Mouse (Mus musculus) megakaryocyte, embryonic 14.5 days (primary cell): ENCODE data around the gene Ndufv1. TPM values are rescaled to one million over a fixed set of nuclear protein-coding genes. Genes with fewer than 3 reads are reported as not detected.

Experiments
- H3K27me3 ChIP-seq: replicated peaks from 2 replicates; pipeline ENCODE3; 2012; ENCODE audit warnings: inconsistent platforms
- H3K36me3 ChIP-seq: replicated peaks from 2 replicates; pipeline ENCODE3; 2012; ENCODE audit warnings: low read length, inconsistent platforms, mixed read lengths
- H3K4me1 ChIP-seq: 2 replicates; pipeline ENCODE4 v1.6.1; 2012; ENCODE audit warnings: inconsistent platforms
- H3K4me3 ChIP-seq: replicated peaks from 2 replicates; pipeline ENCODE3; 2012; ENCODE audit warnings: moderate library complexity, mild to moderate bottlenecking, inconsistent platforms
- H3K9me3 ChIP-seq: 2 replicates; pipeline ENCODE4 v1.6.1; 2012; ENCODE audit warnings: inconsistent platforms
- FLI1 ChIP-seq: IDR thresholded peaks from 2 replicates; pipeline ENCODE4 v1.6.1; 2012; ENCODE audit warnings: low read length, inconsistent platforms, mixed read lengths
- GATA1 ChIP-seq: IDR thresholded peaks from 3 replicates; pipeline ENCODE4 v1.6.1; 2012; ENCODE audit warnings: mixed read lengths, low read length, inconsistent platforms, borderline replicate concordance
- polyA plus RNA-seq: library from polyadenylated mRNA; stranded (reverse); fragments of >175 nt; gene quantifications from 2 replicates; pipeline ENCODE4 v1.2.3, GENCODE M21; 2012; ENCODE audit warnings: low replicate concordance; ENCODE audit not compliant: insufficient read depth

Ndufv1 gene
- polyA plus RNA-seq, 1 experiment: 122 TPM

DNA sequence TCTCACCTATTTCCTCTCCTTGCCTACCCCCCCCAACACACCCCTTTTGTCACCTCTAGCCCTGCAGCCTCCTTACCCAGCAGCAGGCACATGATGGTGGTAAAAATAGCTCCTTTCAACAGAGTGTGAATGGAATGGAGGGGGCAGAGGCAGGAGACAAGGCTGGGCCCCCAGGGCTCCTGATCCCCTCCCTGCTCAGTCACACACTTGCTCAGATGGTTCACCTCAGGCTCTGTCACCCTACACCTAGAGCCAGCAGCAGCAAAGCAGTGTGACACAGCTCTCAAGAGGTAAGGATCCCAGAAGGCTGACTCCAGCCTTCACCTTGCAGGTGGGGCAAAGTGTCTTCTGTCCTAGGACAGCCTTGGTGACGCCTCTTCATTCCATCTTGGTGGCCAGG, 9.5 kb downstream of the Ndufv1 start, which contains the start of gene Doc2g:
TSS of gene Doc2g (plus strand) at position 202 of the 400 bp plus-strand sequence.
- no peak for TF ChIP-seq GATA1
- no peak for TF ChIP-seq FLI1
- Histone ChIP-seq H3K9me3 (no peaks in the 10 kb centered on the region), H3K4me1 (peaks cover 44% of the 10 kb centered on the region), H3K27me3 (peaks cover 2% of the 10 kb centered on the region), H3K4me3 (no peak within 1 kb of the TSS), H3K36me3 (peaks cover 52% of the 10 kb centered on the region)

- Histone ChIP-seq H3K4me1 (peaks cover 58% of the 10 kb centered on the region), H3K9me3 (no peaks in the 10 kb centered on the region), H3K36me3 (peaks cover 38% of the 10 kb centered on the region), H3K4me3 (no peak overlapping the region), H3K27me3 (peaks cover 7% of the 10 kb centered on the region)
- TF ChIP-seq FLI1 (no peak), GATA1 (no peak)
Measured at GRCm38 (mm10) chr19:4001752-4002151, 10.9 kb downstream of the Ndufv1 start.

GRCm38 (mm10) chr19:4000949-4001525, 11.6 kb downstream of the Ndufv1 start:
- no peak for TF ChIP-seq FLI1
- no peak for TF ChIP-seq GATA1
- Histone ChIP-seq H3K4me1 (peaks cover 65% of the 10 kb centered on the region), H3K27me3 (peaks cover 14% of the 10 kb centered on the region), H3K9me3 (no peaks in the 10 kb centered on the region), H3K36me3 (peaks cover 31% of the 10 kb centered on the region), H3K4me3 (peak overlapping the region; percentile 97)

DNA sequence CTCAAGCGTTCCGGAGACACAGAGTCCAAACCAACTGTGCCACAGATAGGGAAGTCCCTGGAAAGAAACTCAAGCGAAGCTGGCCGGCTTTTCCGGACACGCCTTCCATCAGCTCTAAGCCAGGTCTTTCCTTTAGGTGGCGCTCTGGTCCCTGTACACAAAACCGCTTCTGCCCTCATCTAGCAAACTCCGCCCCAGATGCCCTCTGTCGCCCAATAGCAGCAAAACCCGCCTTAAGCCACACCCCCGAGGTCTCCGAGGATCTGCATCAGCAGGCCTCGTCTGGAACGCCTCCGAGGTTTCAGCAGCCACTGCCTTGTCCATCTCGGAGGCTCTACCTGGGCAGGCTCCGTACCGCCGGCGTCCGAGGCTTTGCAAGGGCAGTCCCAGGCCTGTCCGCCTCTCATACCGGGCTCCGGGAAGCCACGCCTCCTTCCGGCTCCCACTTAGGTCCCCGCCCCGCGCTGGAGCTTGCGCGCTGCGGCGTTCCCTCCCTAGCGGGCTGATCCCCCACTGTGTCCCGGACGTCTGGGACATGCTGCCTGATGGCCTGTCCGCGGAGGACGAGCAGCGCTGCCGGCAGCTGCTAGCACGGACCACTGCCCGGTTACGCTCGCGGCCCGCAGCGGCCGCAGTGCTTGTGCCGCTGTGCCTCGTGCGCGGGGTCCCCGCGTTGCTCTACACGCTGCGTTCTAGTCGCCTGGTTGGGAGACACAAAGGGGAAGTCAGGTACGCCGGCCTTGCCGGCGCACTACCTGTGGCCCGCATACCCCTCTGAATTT, 12.3 kb downstream of the Ndufv1 start, which contains the start of the genes Nudt8 and Gm49405:
TSS of gene Nudt8 (plus strand) at position 462 of the 782 bp plus-strand sequence.
TSS of gene Gm49405 (plus strand) at position 508 of the 782 bp plus-strand sequence.
- H3K36me3 ChIP-seq: peaks cover 25% of the 10 kb centered on the region
- TF ChIP-seq GATA1 (no peak), FLI1 (no peak)
- peaks cover 67% of the 10 kb centered on the region for H3K4me1 ChIP-seq
- H3K9me3 ChIP-seq: no peaks in the 10 kb centered on the region
- H3K4me3 ChIP-seq: peak within 1 kb of the TSS; percentile 97
- peaks cover 20% of the 10 kb centered on the region for H3K27me3 ChIP-seq

DNA sequence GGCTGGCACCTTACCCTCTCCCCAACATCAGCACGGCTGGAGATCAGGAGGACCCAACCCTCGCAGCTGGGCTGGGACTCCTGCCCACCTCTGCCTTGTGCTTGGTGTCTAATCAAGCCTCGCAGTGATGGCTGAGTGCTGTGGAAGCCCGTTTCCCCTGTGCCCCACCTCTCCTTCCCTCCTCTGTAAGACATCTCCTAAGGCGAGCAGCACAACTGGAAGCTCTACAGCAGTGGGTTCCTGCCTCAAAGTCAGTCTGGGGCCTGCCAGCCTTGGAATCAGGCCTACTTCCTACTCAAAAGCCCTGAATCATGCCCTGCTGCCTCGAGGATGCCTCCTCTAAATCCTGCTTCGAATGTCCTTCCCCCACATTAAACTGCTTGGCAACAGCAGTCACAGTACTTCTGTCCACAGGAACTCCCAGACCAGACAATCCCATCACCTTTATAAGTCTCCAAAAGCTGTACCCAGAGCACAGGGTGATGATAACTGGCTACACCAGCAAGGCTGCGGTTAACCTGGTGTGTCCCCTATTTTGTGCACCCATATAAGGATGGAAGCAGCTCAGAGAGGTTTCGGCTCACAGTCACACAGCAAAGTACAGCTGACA, 13.4 kb downstream of the Ndufv1 start:
- peaks cover 14% of the 10 kb centered on the region for H3K36me3 ChIP-seq
- peaks cover 67% of the 10 kb centered on the region for H3K4me1 ChIP-seq
- no peak for TF ChIP-seq FLI1
- TF ChIP-seq GATA1: no peak
- H3K9me3 ChIP-seq: no peaks in the 10 kb centered on the region
- peaks cover 24% of the 10 kb centered on the region for H3K27me3 ChIP-seq
- peak overlapping the region; percentile 97 for H3K4me3 ChIP-seq

DNA sequence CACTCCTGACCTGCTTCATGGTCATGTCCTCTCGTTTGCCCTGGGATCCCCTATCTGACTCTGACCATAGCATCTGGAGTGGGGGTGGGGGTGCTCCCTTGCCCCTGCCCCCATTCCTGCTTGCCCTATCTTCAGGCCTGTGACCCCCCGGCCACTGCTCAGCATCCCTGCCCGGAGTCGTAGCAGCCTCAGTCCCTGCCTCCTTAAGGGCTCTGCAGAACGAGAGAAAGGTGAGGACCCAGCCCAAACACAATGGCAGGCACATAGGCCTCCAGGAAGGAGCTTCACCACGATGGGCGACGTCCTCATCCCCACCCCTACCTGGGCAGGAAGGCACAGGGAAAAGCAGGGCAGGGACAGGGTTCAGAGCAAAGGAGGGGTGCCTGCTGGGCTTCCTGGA, 14.3 kb downstream of the Ndufv1 start:
- Histone ChIP-seq H3K9me3 (no peaks in the 10 kb centered on the region), H3K27me3 (peaks cover 26% of the 10 kb centered on the region), H3K4me1 (peaks cover 63% of the 10 kb centered on the region), H3K4me3 (no peak overlapping the region), H3K36me3 (peaks cover 8% of the 10 kb centered on the region)
- TF ChIP-seq GATA1 (no peak), FLI1 (no peak)

DNA sequence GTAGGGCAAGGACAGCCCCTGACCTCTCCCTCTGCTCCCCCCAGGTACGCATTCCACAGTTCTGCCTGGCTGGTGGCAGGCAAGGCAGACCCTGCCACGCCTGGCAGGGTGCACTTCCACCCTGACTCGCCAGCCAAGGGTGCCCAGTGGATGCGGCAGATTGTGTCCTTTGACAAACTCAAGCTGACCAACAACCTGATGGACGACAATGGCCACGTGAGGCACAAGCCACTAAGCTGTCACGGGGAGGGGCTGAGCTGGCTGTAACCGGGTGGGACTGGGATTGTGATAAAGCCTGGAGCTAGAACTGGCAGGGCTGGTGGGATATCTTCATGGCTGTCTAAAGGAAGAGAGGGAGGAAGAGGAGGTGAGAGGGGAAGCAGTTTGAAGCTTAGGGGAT, 15.4 kb downstream of the Ndufv1 start:
- H3K36me3 ChIP-seq: peaks cover 5% of the 10 kb centered on the region
- H3K9me3 ChIP-seq: no peaks in the 10 kb centered on the region
- H3K4me1 ChIP-seq: peaks cover 64% of the 10 kb centered on the region
- TF ChIP-seq GATA1 (no peak), FLI1 (no peak)
- H3K27me3 ChIP-seq: peaks cover 36% of the 10 kb centered on the region
- no peak overlapping the region for H3K4me3 ChIP-seq

GRCm38 (mm10) chr19:3996747-3997146, 15.9 kb downstream of the Ndufv1 start:
- Histone ChIP-seq H3K27me3 (peaks cover 41% of the 10 kb centered on the region), H3K9me3 (no peaks in the 10 kb centered on the region), H3K4me1 (peaks cover 65% of the 10 kb centered on the region), H3K4me3 (no peak overlapping the region), H3K36me3 (peaks cover 3% of the 10 kb centered on the region)
- TF ChIP-seq GATA1 (no peak), FLI1 (no peak)

DNA sequence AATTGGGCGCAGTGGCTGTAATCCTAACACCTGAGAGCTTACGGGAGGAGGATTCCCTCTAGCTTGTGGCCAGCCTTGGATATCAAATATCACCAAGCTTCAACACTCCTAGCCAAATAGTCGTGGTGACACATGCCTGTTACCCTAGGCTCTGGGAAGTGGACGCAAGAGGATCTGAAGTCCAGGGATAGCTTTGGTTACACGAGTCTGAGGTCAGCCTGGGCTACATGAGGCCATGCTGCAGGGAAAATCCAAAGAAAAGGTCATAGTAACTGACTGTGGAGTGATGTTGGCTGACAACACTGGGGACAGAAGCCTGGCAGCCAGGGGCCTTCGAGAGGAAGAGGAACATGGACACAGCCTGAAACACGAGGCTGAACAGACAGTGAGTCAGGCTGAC, 16.5 kb downstream of the Ndufv1 start:
- H3K4me3 ChIP-seq: peak overlapping the region; percentile 18
- H3K4me1 ChIP-seq: peaks cover 59% of the 10 kb centered on the region
- H3K27me3 ChIP-seq: peaks cover 46% of the 10 kb centered on the region
- TF ChIP-seq FLI1: no peak
- no peak for TF ChIP-seq GATA1
- H3K9me3 ChIP-seq: no peaks in the 10 kb centered on the region
- no peaks in the 10 kb centered on the region for H3K36me3 ChIP-seq
